Comparison of ENCODE assay signal across 8 mouse cellular contexts in genomic region chr19:53419834-53420233, GRCm38 (mm10). TPM values are rescaled to one million over a fixed set of nuclear protein-coding genes. Genes with fewer than 3 reads are reported as not detected.
A peak's percentile ranks its signal among the peaks of the same experiment; 100 is the strongest.
DNase-seq lines count a peak whose midpoint lies in the region; ATAC-seq lines count a peak whose summit lies in the region.

No protein-coding gene starts in this region.

- H3K27ac ChIP-seq in hindbrain, embryonic 14.5 days: no peak overlapping the region
- no peak overlapping the region for H3K27ac ChIP-seq in hindbrain, embryonic 16.5 days (ENCODE audit: low read depth, low read length)

- no peaks in the 10 kb centered on the region for H3K27me3 ChIP-seq in hindbrain, embryonic 14.5 days (ENCODE audit: control insufficient read depth, insufficient read depth, low read length)
- H3K27me3 ChIP-seq in hindbrain, embryonic 16.5 days (replicated peaks; ENCODE audit: control insufficient read depth, insufficient read depth, low read length): no peaks in the 10 kb centered on the region

- 49% methylated on average over 5 of the region's 5 CpGs for WGBS in hindbrain, embryonic 14.5 days
- 56% methylated on average over 5 of the region's 5 CpGs for WGBS in hindbrain, embryonic 16.5 days
- 46% methylated on average over 5 of the region's 5 CpGs for WGBS in large intestine, adult 2 months

- H3K4me2 ChIP-seq in hindbrain, embryonic 14.5 days (replicated peaks): no peak overlapping the region
- H3K4me2 ChIP-seq in hindbrain, embryonic 16.5 days (ENCODE audit: low read length): no peak overlapping the region

- H3K9me3 ChIP-seq in hindbrain, embryonic 14.5 days (ENCODE audit: control insufficient read depth, low read length): no peaks in the 10 kb centered on the region
- no peaks in the 10 kb centered on the region for H3K9me3 ChIP-seq in hindbrain, embryonic 16.5 days (ENCODE audit: control insufficient read depth, low read length)

- no peak overlapping the region for H3K9ac ChIP-seq in hindbrain, embryonic 14.5 days
- no peak overlapping the region for H3K9ac ChIP-seq in hindbrain, embryonic 16.5 days (ENCODE audit: low read depth, low read length)

- DNase-seq in hindbrain, embryonic 14.5 days (ENCODE audit: low spot score): peak; percentile 56
- DNase-seq in B cell, adult 2 months: peak; percentile 92 to 93
- peak; percentile 94 for DNase-seq in ZHBTc4 (ENCODE audit: low read depth, low spot score)
- peak; percentile 64 for DNase-seq in embryo, embryonic 9.5 days (ENCODE audit: extremely low spot score)
- peak; percentile 62 for DNase-seq in large intestine, adult 2 months (ENCODE audit: low read depth, low spot score)
- DNase-seq in retina, postnatal 7 days (ENCODE audit: low read depth, low spot score): peak; percentile 57

- H3K36me3 ChIP-seq in hindbrain, embryonic 14.5 days (replicated peaks; ENCODE audit: control insufficient read depth, insufficient read depth): no peaks in the 10 kb centered on the region
- no peaks in the 10 kb centered on the region for H3K36me3 ChIP-seq in hindbrain, embryonic 16.5 days (ENCODE audit: control insufficient read depth, insufficient read depth, low read length)

- no peak overlapping the region for H3K4me3 ChIP-seq in hindbrain, embryonic 14.5 days (replicated peaks; ENCODE audit: low read length)
- no peak overlapping the region for H3K4me3 ChIP-seq in hindbrain, embryonic 16.5 days (ENCODE audit: low read length)

- ATAC-seq in hindbrain, embryonic 14.5 days (ENCODE audit: low FRiP score): no peak
- no peak for ATAC-seq in hindbrain, embryonic 16.5 days
- no peak for ATAC-seq in erythroid progenitor cell, adult 5-6 weeks (replicated peaks; ENCODE audit: low FRiP score, poor library complexity, severe bottlenecking)

- peaks cover 10% of the 10 kb centered on the region; the same call in 1 of the 2 replicates for H3K4me1 ChIP-seq in hindbrain, embryonic 14.5 days (replicated peaks; ENCODE audit: control insufficient read depth, insufficient read depth, low read length)
- H3K4me1 ChIP-seq in hindbrain, embryonic 16.5 days (ENCODE audit: control insufficient read depth, insufficient read depth, low read depth, low read length): peaks cover 8% of the 10 kb centered on the region

RNA-seq across cellular contexts. Expression of gene Smndc1, which starts 29.5 kb away (rescaled TPM):
- 35.3 and 35.6 TPM in 2 replicates for polyA plus RNA-seq in hindbrain, embryonic 14.5 days (2014; fragmentation: Nextera tagmentation; extraction: Ambion mirVana)
- polyA plus RNA-seq in hindbrain, embryonic 16.5 days (2015; fragmentation: Nextera tagmentation; extraction: Ambion mirVana): 26.9 and 29.8 TPM in 2 replicates
- polyA plus RNA-seq in large intestine, adult 2 months (2012; rRNA removed): 7.3 and 7.4 TPM in 2 replicates
- 43.6 and 54.9 TPM in 2 replicates for total RNA-seq in erythroid progenitor cell, adult 5-6 weeks (2015; ENCODE audit: low replicate concordance)
- 31.5 and 32.0 TPM in 2 replicates for total RNA-seq in erythroid progenitor cell, adult 5-6 weeks (2017; ENCODE audit: low replicate concordance)

RNA-seq across cellular contexts. Expression of gene Gm10197, which starts 48.3 kb away (rescaled TPM):
- 3.9 TPM in 1 of 2 replicates, not detected in the other for polyA plus RNA-seq in hindbrain, embryonic 14.5 days (2014; fragmentation: Nextera tagmentation; extraction: Ambion mirVana)
- not detected in 2 replicates for polyA plus RNA-seq in hindbrain, embryonic 16.5 days (2015; fragmentation: Nextera tagmentation; extraction: Ambion mirVana)
- polyA plus RNA-seq in large intestine, adult 2 months (2012; rRNA removed): not detected in 2 replicates
- total RNA-seq in erythroid progenitor cell, adult 5-6 weeks (2015; ENCODE audit: low replicate concordance): not detected in 2 replicates
- not detected in 2 replicates for total RNA-seq in erythroid progenitor cell, adult 5-6 weeks (2017; ENCODE audit: low replicate concordance)
